Mouse (Mus musculus) erythroblast, embryonic 14.5 days (primary cell): ENCODE data around the gene Prl7b1. TPM values are rescaled to one million over a fixed set of nuclear protein-coding genes. Genes with fewer than 3 reads are reported as not detected.

ENCODE experiments used
- H3K27me3 ChIP-seq: 2 replicates; pipeline ENCODE4 v1.6.1; 2012; ENCODE audit warnings: inconsistent platforms; ENCODE audit not compliant: control insufficient read depth
- H3K36me3 ChIP-seq: 2 replicates; pipeline ENCODE4 v1.6.1; 2012; ENCODE audit warnings: mild to moderate bottlenecking, inconsistent platforms; ENCODE audit not compliant: control insufficient read depth
- H3K4me1 ChIP-seq: 2 replicates; pipeline ENCODE4 v1.6.1; 2012; ENCODE audit warnings: inconsistent platforms; ENCODE audit not compliant: control insufficient read depth
- H3K4me3 ChIP-seq: replicated peaks from 2 replicates; pipeline ENCODE3; 2012; ENCODE audit warnings: moderate library complexity, mild to moderate bottlenecking, inconsistent platforms
- H3K9me3 ChIP-seq: 2 replicates; pipeline ENCODE4 v1.6.1; 2012; ENCODE audit warnings: low read length, inconsistent platforms, mixed read lengths; ENCODE audit not compliant: control insufficient read depth
- GATA1 ChIP-seq: IDR thresholded peaks from 2 replicates; pipeline ENCODE4 v1.6.1; 2012; ENCODE audit warnings: low read length, inconsistent platforms, mixed read lengths
- TAL1 ChIP-seq: IDR thresholded peaks from 3 replicates; pipeline ENCODE4 v1.6.1; 2012; ENCODE audit warnings: low read length, inconsistent platforms, mixed read lengths
- polyA plus RNA-seq: library from polyadenylated mRNA; stranded (reverse); fragments of >175 nt; gene quantifications from 2 replicates; pipeline ENCODE4 v1.2.3, GENCODE M21; 2012

The Prl7b1 gene
- polyA plus RNA-seq = not detected in 2 replicates

GRCm38 (mm10) chr13:27610482-27610881 lies at the start of gene Prl7b1:
Prl7b1 (minus strand) TSS chr13:27610582.
- Histone ChIP-seq H3K4me1 (no peaks in the 10 kb centered on the region), H3K27me3 (no peaks in the 10 kb centered on the region), H3K9me3 (no peaks in the 10 kb centered on the region), H3K36me3 (no peaks in the 10 kb centered on the region), H3K4me3 (no peak within 1 kb of the TSS)
- TF ChIP-seq TAL1 = no peak

GRCm38 (mm10) chr13:27642393-27642792 lies 32.0 kb upstream of the Prl7b1 start, which contains the start of gene Prl7a1:
Prl7a1 (minus strand) TSS chr13:27642493.
- Histone ChIP-seq H3K9me3 (no peaks in the 10 kb centered on the region), H3K4me1 (no peaks in the 10 kb centered on the region), H3K36me3 (no peaks in the 10 kb centered on the region), H3K27me3 (no peaks in the 10 kb centered on the region), H3K4me3 (no peak within 1 kb of the TSS)
- no peak for TF ChIP-seq GATA1
- TF ChIP-seq TAL1 = no peak

- H3K9me3 ChIP-seq = no peaks in the 10 kb centered on the region
- H3K4me3 ChIP-seq = no peak within 1 kb of the TSS
- TF ChIP-seq TAL1 (no peak), GATA1 (no peak)
- no peaks in the 10 kb centered on the region for H3K4me1 ChIP-seq
- no peaks in the 10 kb centered on the region for H3K27me3 ChIP-seq
- no peaks in the 10 kb centered on the region for H3K36me3 ChIP-seq
Observed at GRCm38 (mm10) chr13:27582071-27582470, 28.3 kb downstream of the Prl7b1 start, which contains the start of gene Prl8a1. Prl8a1 (minus strand) TSS chr13:27582171.

- TF ChIP-seq GATA1 = no peak
- no peak for TF ChIP-seq TAL1
- Histone ChIP-seq H3K36me3 (no peaks in the 10 kb centered on the region), H3K9me3 (no peaks in the 10 kb centered on the region; the same call in 1 of the 2 replicates), H3K4me3 (no peak within 1 kb of the TSS), H3K27me3 (no peaks in the 10 kb centered on the region), H3K4me1 (no peaks in the 10 kb centered on the region)
Observed at GRCm38 (mm10) chr13:27564506-27564905, 45.9 kb downstream of the Prl7b1 start, which contains the start of gene Prl8a9. Prl8a9 (minus strand) TSS chr13:27564606.

GRCm38 (mm10) chr13:27553336-27553735 lies 57.0 kb downstream of the Prl7b1 start:
- Histone ChIP-seq H3K27me3 (no peaks in the 10 kb centered on the region), H3K4me1 (no peaks in the 10 kb centered on the region), H3K36me3 (no peaks in the 10 kb centered on the region), H3K9me3 (no peaks in the 10 kb centered on the region), H3K4me3 (no peak overlapping the region)
- TF ChIP-seq GATA1 = no peak
- no peak for TF ChIP-seq TAL1

Other genes starting within 250 kb of the Prl7b1 start
- gene Prl2b1, start 219.7 kb downstream of the Prl7b1 start, polyA plus RNA-seq = not detected in 2 replicates
- not detected in 2 replicates for gene Prl8a6, start 171.9 kb downstream of the Prl7b1 start, polyA plus RNA-seq
- gene Prl8a8, start 97.4 kb downstream of the Prl7b1 start, polyA plus RNA-seq = not detected in 2 replicates
- gene Prl8a9, start 46.0 kb downstream of the Prl7b1 start, polyA plus RNA-seq = not detected in 2 replicates
- gene Prl8a1, start 28.4 kb downstream of the Prl7b1 start, polyA plus RNA-seq = not detected in 2 replicates
- not detected in 2 replicates for gene Prl7a1, start 31.9 kb upstream of the Prl7b1 start, polyA plus RNA-seq
- not detected in 2 replicates for gene Prl7a2, start 57.5 kb upstream of the Prl7b1 start, polyA plus RNA-seq
- gene Prl7d1, start 106.2 kb upstream of the Prl7b1 start, polyA plus RNA-seq = not detected in 2 replicates
- gene Prl7c1, start 170.2 kb upstream of the Prl7b1 start, polyA plus RNA-seq = not detected in 2 replicates
- gene Prl2a1, start 191.1 kb upstream of the Prl7b1 start, polyA plus RNA-seq = not detected in 2 replicates
- not detected in 2 replicates for gene Prl2c1, start 238.8 kb upstream of the Prl7b1 start, polyA plus RNA-seq